Mouse (Mus musculus) hindbrain, postnatal 0 days (tissue): ENCODE measurements around the gene Olfr924. TPM values are rescaled to one million over a fixed set of nuclear protein-coding genes. Genes with fewer than 3 reads are reported as not detected.
"Not testable (repeated sequence)": the region's sequence is repeated elsewhere in the genome, so short reads cannot be mapped to it uniquely, and the experiment has no call there.

Experiments
- ATAC-seq: fragments of 200-750 bp; cut with Nextera tagmentation; 2 replicates; pipeline ENCODE4 v1.8.0; 2017; ENCODE audit warnings: mild to moderate bottlenecking, moderate TSS enrichment, moderate library complexity
- DNase-seq: peaks from one replicate; pipeline ENCODE4 v3.0.0-alpha.2; 2015; ENCODE audit warnings: low spot score
- H3K27ac ChIP-seq: fragments of 300-500 bp; sonication (generic); 2 replicates; pipeline ENCODE4 v1.5.1; 2014; ENCODE audit warnings: mild to moderate bottlenecking
- H3K27me3 ChIP-seq: fragments of 300-500 bp; sonication (generic); 2 replicates; pipeline ENCODE4 v1.6.1; 2014; ENCODE audit warnings: low read length, mixed read lengths; ENCODE audit not compliant: insufficient read depth
- H3K36me3 ChIP-seq: fragments of 300-500 bp; sonication (generic); 2 replicates; pipeline ENCODE4 v1.6.1; 2014; ENCODE audit warnings: low read length, mixed read lengths; ENCODE audit not compliant: insufficient read depth
- H3K4me1 ChIP-seq: fragments of 300-500 bp; sonication (generic); 2 replicates; pipeline ENCODE4 v1.6.1; 2014; ENCODE audit warnings: antibody characterized with exemption, low read length, mixed read lengths; ENCODE audit not compliant: insufficient read depth
- H3K4me2 ChIP-seq: fragments of 300-500 bp; sonication (generic); 2 replicates; pipeline ENCODE4 v1.6.1; 2014; ENCODE audit warnings: low read depth, mild to moderate bottlenecking, low read length, moderate library complexity, mixed read lengths
- H3K4me3 ChIP-seq: fragments of 300-500 bp; sonication (generic); 2 replicates; pipeline ENCODE4 v1.5.1; 2014; ENCODE audit warnings: low read length
- H3K9ac ChIP-seq: fragments of 300-500 bp; sonication (generic); replicated peaks from 2 replicates; pipeline ENCODE4 v1.6.1; 2014; ENCODE audit warnings: mild to moderate bottlenecking, low read length, moderate library complexity, mixed read lengths
- H3K9me3 ChIP-seq: fragments of 300-500 bp; sonication (generic); 2 replicates; pipeline ENCODE4 v1.6.1; 2016; ENCODE audit warnings: low read length, mixed read lengths
- CTCF ChIP-seq: IDR thresholded peaks from 2 replicates; pipeline ENCODE4 v1.5.1; 2016; ENCODE audit warnings: antibody characterized with exemption, control low read depth, low read depth
- WGBS: fragments of 180-500 bp; shearing (Covaris S2); extraction: QIAGEN DNeasy Blood & Tissue Kit; methylation state at CpG from one replicate; pipeline ENCODE4 v1.1.7; 2014; 5-methylcytosine and 5-hydroxymethylcytosine counted together
- polyA plus RNA-seq: library from polyadenylated mRNA; unstranded; fragments of >200 nt; fragmentation: Nextera tagmentation; extraction: Ambion mirVana; gene quantifications from 2 replicates; pipeline ENCODE4 v1.2.1, GENCODE M21; 2015
- total RNA-seq: library from RNA; depleted of rRNA; stranded (reverse); fragments of >200 nt; gene quantifications from 2 replicates; pipeline ENCODE4 v1.2.3, GENCODE M21; 2014; rRNA removed

Gene Olfr924
- total RNA-seq = not detected in 2 replicates
- not detected in 2 replicates for polyA plus RNA-seq

GRCm38 (mm10) chr9:38844149-38844548 is at the start of gene Olfr924:
Gene Olfr924, plus strand, starts transcription at chr9:38844449.
- no peak for TF ChIP-seq CTCF
- WGBS = 94% methylated on average over 1 of the region's 1 CpGs
- Histone ChIP-seq H3K4me2 (no peak within 1 kb of the TSS), H3K4me1 (no peaks in the 10 kb centered on the region), H3K36me3 (no peaks in the 10 kb centered on the region), H3K27ac (no peak within 1 kb of the TSS), H3K9me3 (no peaks in the 10 kb centered on the region), H3K4me3 (no peak within 1 kb of the TSS), H3K9ac (no peak within 1 kb of the TSS), H3K27me3 (no peaks in the 10 kb centered on the region)
- no peak for DNase-seq
- ATAC-seq = no peak

- Histone ChIP-seq H3K4me1 (no peaks in the 10 kb centered on the region), H3K9ac (no peak overlapping the region), H3K4me3 (no peak overlapping the region), H3K27me3 (no peaks in the 10 kb centered on the region), H3K4me2 (no peak overlapping the region), H3K9me3 (no peaks in the 10 kb centered on the region), H3K27ac (no peak overlapping the region), H3K36me3 (no peaks in the 10 kb centered on the region)
- 0 out of 2 replicates have a peak, but pooled peaks have one; percentile 38 for ATAC-seq
- DNase-seq = peak; percentile 74
- TF ChIP-seq CTCF = peak; percentile 41
Measured at GRCm38 (mm10) chr9:38805696-38806095, 38.6 kb upstream of the Olfr924 start.

DNA sequence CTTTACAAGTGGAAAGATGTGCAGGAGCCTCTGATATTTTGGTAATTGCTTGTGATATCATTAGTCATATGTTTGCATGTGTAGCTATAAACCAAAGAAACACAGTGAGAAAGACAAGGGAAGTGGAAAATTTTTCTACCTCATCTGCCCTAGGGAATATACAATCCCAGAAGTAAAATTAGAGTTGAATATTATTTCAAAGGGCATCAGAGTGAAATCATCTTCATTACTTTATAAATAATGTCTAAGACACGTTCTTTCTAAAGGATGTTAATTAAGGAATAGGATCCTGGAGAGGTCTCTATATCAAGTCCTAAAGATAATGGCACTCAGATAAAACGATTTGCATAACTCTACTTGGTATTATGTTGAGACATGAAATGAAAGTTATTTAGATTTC is 29.9 kb upstream of the Olfr924 start, which contains the start of gene Olfr922:
Olfr922 (plus strand) TSS at position 301 of the 400 bp plus-strand sequence.
- 67% methylated on average over 2 of the region's 2 CpGs for WGBS
- Histone ChIP-seq H3K4me2 (no peak within 1 kb of the TSS), H3K36me3 (no peaks in the 10 kb centered on the region), H3K9me3 (no peaks in the 10 kb centered on the region), H3K9ac (no peak within 1 kb of the TSS), H3K27me3 (no peaks in the 10 kb centered on the region), H3K27ac (no peak within 1 kb of the TSS), H3K4me1 (no peaks in the 10 kb centered on the region), H3K4me3 (no peak within 1 kb of the TSS)
- no peak for DNase-seq
- TF ChIP-seq CTCF = no peak
- ATAC-seq = no peak

DNA sequence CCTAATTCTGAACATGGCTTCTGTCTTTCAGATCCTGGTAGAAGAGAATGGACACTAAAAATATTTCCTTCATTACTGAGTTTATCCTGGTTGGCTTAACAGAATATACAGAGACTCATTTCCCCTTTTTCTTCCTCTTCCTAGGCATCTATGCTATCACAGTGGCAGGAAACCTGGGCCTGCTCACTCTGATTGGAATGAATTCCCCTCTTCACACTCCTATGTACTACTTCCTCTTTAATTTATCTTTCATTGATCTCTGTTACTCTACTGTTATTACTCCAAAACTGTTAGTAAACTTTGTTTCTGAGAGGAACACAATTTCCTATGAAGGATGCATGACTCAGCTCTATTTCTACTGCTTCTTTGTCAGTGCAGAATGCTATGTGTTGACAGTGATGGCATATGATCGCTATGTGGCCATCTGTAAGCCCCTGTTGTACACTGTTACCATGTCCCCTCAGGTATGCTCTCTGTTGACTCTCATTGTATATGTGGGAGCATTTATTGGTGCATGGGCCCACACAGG is 28.7 kb upstream of the Olfr924 start:
- no peaks in the 10 kb centered on the region for H3K36me3 ChIP-seq
- TF ChIP-seq CTCF = no peak
- no peak overlapping the region for H3K4me2 ChIP-seq
- no peak overlapping the region for H3K4me3 ChIP-seq
- WGBS = 88% methylated on average over 1 of the region's 1 CpGs
- no peaks in the 10 kb centered on the region for H3K27me3 ChIP-seq
- no peak overlapping the region for H3K27ac ChIP-seq
- H3K9ac ChIP-seq = no peak overlapping the region
- H3K9me3 ChIP-seq = no peaks in the 10 kb centered on the region
- ATAC-seq (no peak), DNase-seq (no peak)
- H3K4me1 ChIP-seq = no peaks in the 10 kb centered on the region

GRCm38 (mm10) chr9:38826245-38826644 is 18.0 kb upstream of the Olfr924 start, which contains the start of gene Olfr923:
Gene Olfr923, plus strand, starts transcription at chr9:38826545.
- ATAC-seq = no peak
- Histone ChIP-seq H3K36me3 (no peaks in the 10 kb centered on the region), H3K27ac (no peak within 1 kb of the TSS), H3K4me1 (no peaks in the 10 kb centered on the region), H3K9me3 (no peaks in the 10 kb centered on the region), H3K9ac (no peak within 1 kb of the TSS), H3K4me3 (no peak within 1 kb of the TSS), H3K27me3 (no peaks in the 10 kb centered on the region), H3K4me2 (no peak within 1 kb of the TSS)
- WGBS = 85% methylated on average over 1 of the region's 1 CpGs
- DNase-seq = no peak
- no peak for TF ChIP-seq CTCF

- no peak for TF ChIP-seq CTCF
- no peak overlapping the region for H3K9ac ChIP-seq
- WGBS = 72% methylated on average over 2 of the region's 2 CpGs
- H3K4me1 ChIP-seq = no peaks in the 10 kb centered on the region
- H3K36me3 ChIP-seq = no peaks in the 10 kb centered on the region
- no peak for ATAC-seq
- H3K27me3 ChIP-seq = no peaks in the 10 kb centered on the region
- H3K27ac ChIP-seq = no peak overlapping the region
- H3K4me2 ChIP-seq = no peak overlapping the region
- H3K9me3 ChIP-seq = no peaks in the 10 kb centered on the region
- no peak overlapping the region for H3K4me3 ChIP-seq
- no peak for DNase-seq
Measured at GRCm38 (mm10) chr9:38833027-38833426, 11.2 kb upstream of the Olfr924 start.

DNA sequence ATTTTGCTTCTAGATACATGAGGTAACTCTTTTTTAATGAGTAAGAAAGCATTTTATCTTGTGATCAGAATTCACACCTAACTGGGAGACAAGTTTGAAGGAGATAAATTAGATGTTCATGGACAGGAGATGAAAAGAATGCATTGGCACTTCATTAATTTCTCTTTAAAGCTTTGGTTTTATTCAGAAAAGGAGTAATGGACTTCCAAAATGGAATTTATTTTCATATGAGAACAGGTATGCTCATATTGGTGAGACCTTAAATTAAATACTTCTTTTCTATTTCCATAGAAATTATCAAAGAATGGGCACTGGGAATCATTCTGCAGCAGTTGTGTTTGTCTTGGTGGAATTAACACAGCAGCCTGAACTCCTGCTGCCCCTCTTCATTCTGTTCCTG is 10.5 kb downstream of the Olfr924 start, which contains the start of gene Olfr26:
Olfr26 (plus strand) TSS at position 301 of the 400 bp plus-strand sequence.
- Histone ChIP-seq H3K4me3 (no peak within 1 kb of the TSS), H3K27ac (no peak within 1 kb of the TSS)
- DNase-seq = no peak

GRCm38 (mm10) chr9:38874880-38875279 is 30.6 kb downstream of the Olfr924 start:
- H3K4me2 ChIP-seq, H3K4me1 ChIP-seq, H3K9ac ChIP-seq, H3K9me3 ChIP-seq, H3K4me3 ChIP-seq, ATAC-seq, DNase-seq, H3K27ac ChIP-seq, H3K36me3 ChIP-seq, H3K27me3 ChIP-seq: not testable (repeated sequence)
- WGBS = 54% methylated on average over 2 of the region's 2 CpGs

More for the DNA sequence above, 10.5 kb downstream of the Olfr924 start, which contains the start of gene Olfr26:
- Histone ChIP-seq H3K36me3 (no peaks in the 10 kb centered on the region), H3K4me2 (no peak within 1 kb of the TSS), H3K4me1 (no peaks in the 10 kb centered on the region), H3K9me3 (no peaks in the 10 kb centered on the region), H3K27me3 (no peaks in the 10 kb centered on the region), H3K9ac (no peak within 1 kb of the TSS)
- no peak for ATAC-seq
- no peak for TF ChIP-seq CTCF
